Mouse (Mus musculus) testis, adult 2 months (tissue): ENCODE data around the gene Cabp2.

Experiments used
- CTCF ChIP-seq: fragments of 200-500 bp; IDR thresholded peaks from 2 replicates; pipeline ENCODE4 v1.5.1; 2012; ENCODE audit warnings: low read depth, mild to moderate bottlenecking, inconsistent platforms, low read length, moderate library complexity; ENCODE audit not compliant: control insufficient read depth, insufficient read depth, insufficient replicate concordance
- POLR2A ChIP-seq: fragments of 200-500 bp; IDR thresholded peaks from 2 replicates; pipeline ENCODE4 v1.6.1; 2012; ENCODE audit warnings: low read depth, mild to moderate bottlenecking, inconsistent platforms, low read length, moderate library complexity; ENCODE audit not compliant: control insufficient read depth

DNA sequence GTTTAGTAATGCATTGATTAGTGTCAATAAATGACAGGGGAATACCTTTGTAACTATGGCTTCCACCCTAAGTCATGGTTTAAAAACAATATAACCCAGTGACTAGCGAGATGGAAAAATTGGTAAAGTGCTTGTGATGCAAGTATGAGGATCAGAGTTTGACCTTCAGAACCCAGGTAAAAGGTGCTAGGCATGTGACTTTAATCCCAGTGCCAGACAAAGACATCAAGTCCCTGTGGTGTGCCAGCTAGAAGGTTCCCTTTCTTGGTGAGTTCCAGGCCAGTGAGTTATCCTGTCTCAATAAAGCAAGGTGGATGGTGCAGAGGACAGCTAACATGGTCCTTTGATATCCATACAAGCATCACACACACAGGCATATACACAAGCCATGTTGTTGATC is 5.8 kb upstream of the Cabp2 start:
- no peak for TF ChIP-seq CTCF
- TF ChIP-seq POLR2A, result no peak
